Mouse (Mus musculus) erythroblast, embryonic 14.5 days (primary cell): ENCODE measurements around the gene Slc22a23.

ENCODE experiments used
- GATA1 ChIP-seq: IDR thresholded peaks from 2 replicates; pipeline ENCODE4 v1.6.1; 2012; ENCODE audit warnings: low read length, inconsistent platforms, mixed read lengths
- TAL1 ChIP-seq: IDR thresholded peaks from 3 replicates; pipeline ENCODE4 v1.6.1; 2012; ENCODE audit warnings: low read length, inconsistent platforms, mixed read lengths

- no peak for TF ChIP-seq GATA1
- no peak for TF ChIP-seq TAL1
Measured at GRCm38 (mm10) chr13:34149463-34150176, 195.4 kb downstream of the Slc22a23 start.
